Mouse (Mus musculus): ENCODE measurements around the gene Dpm3.

Dpm3 gene

GRCm38 (mm10) chr3:89295685-89296230 lies 36.6 kb downstream of the Dpm3 start:
- no peak for DNase-seq (ENCODE audit: low read depth)

GRCm38 (mm10) chr3:89296761-89297396 lies 37.7 kb downstream of the Dpm3 start:
- no peak for DNase-seq (ENCODE audit: low read depth)

DNA sequence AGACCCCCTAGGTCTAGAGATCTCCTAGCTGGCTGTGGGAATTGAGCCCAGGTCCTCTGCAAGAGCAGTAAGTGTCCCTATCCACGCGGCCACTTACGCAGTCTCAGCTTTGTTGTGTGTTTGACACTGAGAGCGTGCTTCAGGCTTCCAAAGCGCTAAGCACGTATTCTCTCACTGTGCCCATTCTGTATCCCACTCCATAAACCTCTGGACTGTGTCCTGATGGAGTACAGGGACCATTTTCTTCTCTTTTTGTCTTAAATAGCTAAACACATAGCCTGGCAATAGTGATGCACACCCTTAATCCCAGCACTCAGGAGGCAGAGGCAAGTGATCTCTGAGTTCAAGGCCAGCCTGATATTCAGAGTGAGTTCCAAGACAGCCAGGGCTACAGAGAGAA lies 39.8 kb downstream of the Dpm3 start:
- no peak for DNase-seq (ENCODE audit: low read depth)

- peak; percentile 67 for DNase-seq (ENCODE audit: low read depth)
These were observed 40.3 kb downstream of the Dpm3 start for GRCm38 (mm10) chr3:89299499-89299898.

DNA sequence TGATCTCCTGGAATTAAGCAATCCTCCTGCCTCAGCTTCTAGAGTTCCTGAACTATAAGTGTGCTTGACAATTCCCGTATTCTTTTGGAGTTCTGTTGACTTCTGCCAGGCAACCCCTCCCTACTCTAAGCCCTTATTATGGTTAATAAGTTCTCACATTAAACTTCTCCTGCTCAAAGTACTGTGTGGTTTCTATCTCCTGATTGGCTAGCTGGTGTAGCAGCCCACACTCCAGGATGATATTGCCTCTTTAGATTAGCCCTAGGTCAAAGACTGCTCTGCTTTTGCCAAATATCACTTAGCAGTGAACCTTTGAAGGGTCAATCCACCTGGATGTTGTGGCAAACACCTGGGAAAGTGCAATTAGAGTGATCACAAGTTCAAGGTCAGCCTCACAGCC lies 40.9 kb downstream of the Dpm3 start:
- no peak for DNase-seq (ENCODE audit: low read depth)

GRCm38 (mm10) chr3:89300514-89300913 lies 41.4 kb downstream of the Dpm3 start:
- DNase-seq (ENCODE audit: low read depth), result no peak

- no peak for DNase-seq (ENCODE audit: low read depth)
These were observed 45.3 kb downstream of the Dpm3 start for GRCm38 (mm10) chr3:89304440-89304839.

- no peak for DNase-seq (ENCODE audit: low read depth)
These were observed 45.9 kb downstream of the Dpm3 start for GRCm38 (mm10) chr3:89305105-89305504.

- no peak for DNase-seq (ENCODE audit: low read depth)
These were observed 46.6 kb downstream of the Dpm3 start for GRCm38 (mm10) chr3:89305551-89306325.

DNA sequence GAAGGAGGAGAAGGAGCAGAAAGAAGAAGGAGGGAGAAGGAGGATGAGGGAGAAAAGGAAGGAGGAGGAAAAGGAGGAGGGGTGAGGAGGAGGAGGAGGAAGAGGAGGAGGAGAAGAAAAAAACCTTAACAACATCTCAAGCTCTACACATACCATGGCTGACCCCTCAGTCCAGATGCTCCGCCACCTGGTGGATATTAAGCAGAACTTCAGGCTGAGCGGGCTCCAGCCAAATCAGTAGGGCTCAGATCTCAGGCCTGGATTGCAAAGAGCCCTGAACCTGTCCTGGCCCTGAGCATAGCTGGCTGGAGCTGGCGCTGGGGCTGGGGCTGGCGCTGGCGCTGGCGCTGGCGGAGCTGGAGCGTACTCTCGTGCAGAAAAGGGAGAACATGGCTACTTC lies 48.9 kb downstream of the Dpm3 start:
- peak; percentile 80 for DNase-seq (ENCODE audit: low read depth)

- no peak for DNase-seq (ENCODE audit: low read depth)
These were observed 55.2 kb downstream of the Dpm3 start for GRCm38 (mm10) chr3:89314340-89314739.

DNA sequence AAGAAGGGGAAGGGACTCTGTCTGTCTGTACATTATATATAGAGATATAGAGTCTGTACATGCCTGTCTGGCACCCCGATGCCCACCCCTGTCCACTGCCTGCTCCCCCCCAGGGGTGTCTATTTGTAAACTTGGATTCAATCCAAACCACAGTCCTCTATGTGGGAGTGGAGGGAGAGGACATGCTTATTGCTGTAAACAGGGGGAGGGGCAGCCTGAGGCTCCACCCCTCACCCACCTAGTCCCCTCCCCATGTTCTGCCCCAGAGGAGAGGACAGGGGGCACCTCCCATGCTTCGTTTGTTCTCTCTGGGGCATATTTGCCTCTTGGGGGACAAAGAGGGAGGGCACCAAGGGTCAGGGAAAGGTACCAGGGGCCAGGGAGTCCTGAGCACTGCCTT lies 55.6 kb downstream of the Dpm3 start:
- DNase-seq (ENCODE audit: low read depth), result no peak

DNA sequence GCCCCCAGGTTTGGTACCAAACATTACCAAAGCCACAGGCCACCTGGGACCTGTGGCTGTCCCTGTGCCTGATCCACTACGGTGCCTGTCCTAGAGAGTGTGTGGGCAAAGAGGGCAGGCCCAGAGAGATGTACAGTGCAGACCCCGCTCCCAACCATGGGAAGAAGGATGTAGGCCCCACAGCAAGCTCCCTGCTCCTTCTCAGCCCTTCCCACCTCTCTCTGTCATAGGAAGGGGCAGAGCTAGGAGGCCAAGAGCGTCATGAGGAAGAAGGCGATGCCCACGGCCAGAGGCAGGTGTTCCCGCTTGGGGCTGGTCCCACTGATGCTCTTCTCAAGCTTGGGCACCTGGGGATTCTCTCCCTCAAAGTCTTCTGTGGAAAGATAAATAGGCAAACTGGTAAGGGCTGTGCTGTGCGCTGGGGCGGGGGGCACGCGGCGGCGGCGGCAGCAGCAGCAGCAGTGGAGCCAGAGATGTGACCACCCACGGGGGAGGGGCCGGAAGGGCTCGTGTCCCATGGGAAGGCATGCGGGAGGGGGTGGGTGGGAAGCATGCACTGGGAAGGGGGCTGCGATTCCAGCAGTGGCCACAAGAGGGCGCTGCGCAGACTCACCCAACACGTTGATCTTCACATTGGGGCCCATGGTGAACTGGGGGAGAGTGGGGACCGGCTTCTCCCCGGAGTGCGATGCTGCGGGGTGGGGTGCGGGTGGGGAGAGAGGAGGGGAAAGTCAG lies 56.2 kb downstream of the Dpm3 start:
- peak; percentile 76 for DNase-seq (ENCODE audit: low read depth)

GRCm38 (mm10) chr3:89315930-89316831 lies 57.0 kb downstream of the Dpm3 start:
- peak; percentile 64 for DNase-seq (ENCODE audit: low read depth)

Measured in naive thymus-derived CD4-positive, alpha-beta T cell, adult 2 months (primary cell).